Mouse (Mus musculus) thymus, postnatal 36 days (tissue): ENCODE results near the gene Crtc2.
"Not testable (repeated sequence)": the region's sequence is repeated elsewhere in the genome, so short reads cannot be mapped to it uniquely, and the experiment has no call there.

ENCODE experiments used
- DNase-seq, 2 experiments: peaks; one replicate each; pipeline ENCODE4 v3.0.0; 2022; ENCODE audit warnings: mixed read lengths in 2 of 2

The Crtc2 gene

DNA sequence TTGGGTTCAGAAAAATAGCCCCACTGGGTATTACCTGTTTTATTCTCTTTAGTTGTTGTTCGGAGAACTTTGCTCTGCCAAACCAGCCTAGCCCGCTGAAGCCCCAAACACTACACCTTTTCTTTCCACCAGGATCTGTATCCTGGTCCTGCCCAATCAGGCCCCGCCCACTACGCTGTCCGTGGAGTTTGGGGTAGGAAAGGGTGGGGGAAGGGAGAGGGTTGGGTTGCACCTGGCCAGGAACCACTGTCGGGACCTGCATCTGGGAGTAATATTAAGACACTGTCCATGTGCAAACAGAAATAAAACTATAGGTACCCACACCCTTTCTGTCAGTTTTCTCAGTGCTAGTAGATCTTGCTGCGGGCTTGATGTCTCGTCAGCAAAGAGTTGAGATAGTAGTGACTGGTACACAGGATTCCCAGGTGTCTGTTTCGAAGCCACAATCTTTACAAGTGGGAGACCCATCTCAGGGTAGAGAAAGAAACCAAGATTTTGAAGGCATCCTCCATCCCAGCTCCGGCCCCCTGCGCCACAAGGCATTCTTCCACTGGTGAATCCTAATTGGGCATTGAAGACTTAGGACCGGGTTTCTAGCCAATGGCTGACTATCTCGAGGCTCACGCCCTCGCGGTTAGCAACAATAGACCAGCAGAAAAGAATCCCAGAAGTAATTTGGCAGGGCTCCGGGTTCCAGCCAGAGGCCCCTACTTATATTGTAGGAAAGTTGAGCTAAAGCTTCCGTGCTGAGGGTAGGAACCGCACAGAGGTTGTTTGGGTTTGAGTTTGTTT, 10.8 kb upstream of the Crtc2 start, which contains the start of gene Creb3l4:
TSS of gene Creb3l4 (minus strand) at position 529 of the 792 bp plus-strand sequence.
- no peak for DNase-seq

DNA sequence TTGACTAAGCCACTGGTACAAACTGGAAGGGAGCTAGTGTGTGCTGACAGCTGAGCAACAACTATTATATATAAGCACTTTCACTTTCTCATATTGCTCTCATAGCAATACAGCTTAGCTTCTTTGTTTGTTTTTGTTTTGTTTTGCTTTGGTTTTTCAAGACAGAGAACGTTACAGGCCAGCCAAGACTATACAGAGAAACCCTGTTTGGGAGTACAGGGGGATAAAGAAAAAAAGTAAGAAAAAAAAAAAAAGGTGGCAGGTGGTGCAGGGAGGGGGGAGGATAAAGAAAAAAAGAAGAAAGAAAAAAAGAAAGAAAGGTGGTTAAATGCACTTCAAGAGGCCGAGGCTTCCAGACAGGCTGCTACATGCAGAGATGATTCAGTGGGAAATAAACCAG, 8.6 kb upstream of the Crtc2 start:
- DNase-seq, result no peak

DNA sequence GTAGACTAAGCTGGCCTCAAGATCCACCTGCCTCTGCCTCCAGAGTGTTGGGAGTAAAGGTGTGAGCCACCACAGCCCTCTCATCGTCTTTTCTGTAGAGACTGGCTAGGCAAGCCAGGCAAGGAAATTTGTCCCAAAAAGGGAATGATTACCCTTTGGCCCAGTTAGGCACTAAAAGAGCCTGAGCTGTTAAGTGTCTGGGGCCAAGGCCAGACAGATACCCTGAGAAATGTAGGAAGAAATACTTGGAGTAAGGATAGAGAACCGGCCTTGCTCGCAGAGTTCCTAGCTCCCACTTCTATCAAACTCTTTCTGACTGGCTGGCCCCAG, 6.4 kb upstream of the Crtc2 start:
- no peak for DNase-seq

DNA sequence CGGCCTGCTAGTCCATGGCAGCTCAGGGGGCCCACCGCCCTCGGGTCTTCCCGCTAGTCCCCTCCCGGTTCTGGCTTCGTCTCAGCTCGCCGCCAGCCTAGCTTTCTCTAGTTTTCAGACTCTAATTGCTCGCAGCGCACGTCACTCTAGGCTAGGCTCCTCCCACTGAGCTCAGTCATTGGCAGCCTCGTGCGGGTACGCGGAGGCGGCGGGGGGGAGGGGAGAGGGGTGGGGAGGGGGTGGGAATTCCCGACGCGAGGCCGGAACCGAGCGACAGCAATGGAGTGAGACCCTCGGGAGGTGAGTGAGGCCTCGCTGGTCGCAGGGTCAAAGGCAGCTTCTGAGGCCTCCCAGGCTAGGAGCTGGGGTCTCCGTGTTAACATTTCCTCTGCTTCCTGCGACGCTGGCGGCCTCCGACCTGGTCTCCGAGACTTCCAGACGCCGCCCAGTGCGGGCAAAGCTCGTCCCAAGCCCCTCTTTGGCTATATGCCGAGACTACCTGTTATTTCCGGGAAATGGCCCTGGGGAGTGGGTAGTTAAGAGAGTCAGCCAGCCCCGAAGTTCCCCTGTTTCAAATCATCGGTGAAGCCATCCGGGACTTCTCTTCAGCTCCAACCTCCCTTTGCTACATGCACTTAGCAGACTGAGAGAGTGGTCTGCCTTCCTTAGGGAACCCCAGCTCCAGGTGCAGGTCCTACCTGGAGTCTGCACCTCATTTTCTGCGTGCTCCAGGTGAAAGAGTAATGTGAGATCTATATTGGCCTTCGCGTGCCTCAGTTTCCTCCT, 5.8 kb upstream of the Crtc2 start, which contains the start of gene Slc39a1:
TSS of gene Slc39a1 (plus strand) at position 213 of the 786 bp plus-strand sequence.
- peak; percentile 88 to 94 for DNase-seq

DNA sequence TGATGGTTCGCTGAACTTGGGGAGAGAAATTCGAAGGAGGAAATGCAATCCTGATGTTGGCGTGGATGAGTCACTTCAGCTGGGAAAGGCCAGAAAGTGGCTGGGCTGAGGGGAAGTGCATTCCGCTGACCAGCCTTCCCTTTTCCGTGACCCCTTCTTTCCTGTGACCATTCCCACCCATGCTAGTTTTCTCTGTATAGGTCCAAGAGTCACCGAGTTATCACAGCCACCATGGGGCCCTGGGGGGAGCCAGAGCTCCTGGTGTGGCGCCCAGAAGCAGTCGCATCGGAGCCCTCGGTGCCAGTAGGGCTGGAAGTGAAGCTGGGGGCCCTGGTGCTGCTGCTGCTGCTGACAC, 5.2 kb upstream of the Crtc2 start:
- DNase-seq, result peak; percentile 25 to 47

DNA sequence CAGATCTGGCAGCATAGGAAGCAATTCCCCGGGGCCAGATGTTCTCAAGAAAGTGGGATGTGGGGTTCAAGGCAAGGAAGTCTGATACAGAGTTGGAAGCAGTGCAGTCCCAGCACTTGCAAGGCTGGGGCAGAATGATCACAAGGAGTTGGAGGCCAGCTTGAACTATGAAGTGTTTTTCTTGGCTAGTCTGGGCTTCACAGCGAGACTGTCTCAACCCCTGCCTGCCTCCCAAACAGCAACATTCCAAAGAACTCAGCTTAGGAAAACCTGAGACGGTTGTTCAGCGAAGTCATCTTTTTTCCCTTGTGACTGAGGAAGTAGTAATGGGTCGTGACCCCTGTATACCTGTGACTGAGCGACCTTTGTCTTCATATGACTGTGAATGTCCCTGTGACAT, 3.2 kb upstream of the Crtc2 start:
- DNase-seq, result no peak

DNA sequence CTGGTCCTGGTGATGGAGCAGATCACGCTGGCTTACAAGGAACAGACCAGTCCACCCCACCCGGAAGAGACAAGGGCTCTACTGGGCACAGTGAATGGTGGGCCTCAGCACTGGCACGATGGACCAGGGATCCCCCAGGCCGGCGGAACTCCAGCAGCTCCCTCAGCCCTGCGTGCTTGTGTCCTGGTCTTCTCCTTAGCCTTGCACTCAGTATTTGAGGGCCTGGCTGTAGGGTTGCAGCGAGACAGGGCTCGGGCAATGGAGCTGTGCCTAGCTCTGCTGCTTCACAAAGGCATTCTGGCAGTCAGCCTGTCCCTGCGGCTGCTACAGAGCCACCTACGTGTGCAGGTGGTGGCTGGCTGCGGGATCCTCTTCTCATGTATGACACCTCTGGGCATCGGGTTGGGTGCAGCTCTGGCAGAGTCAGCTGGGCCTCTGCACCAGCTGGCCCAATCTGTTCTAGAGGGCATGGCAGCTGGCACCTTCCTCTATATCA, 2.2 kb upstream of the Crtc2 start:
- DNase-seq, result not testable (repeated sequence)

DNA sequence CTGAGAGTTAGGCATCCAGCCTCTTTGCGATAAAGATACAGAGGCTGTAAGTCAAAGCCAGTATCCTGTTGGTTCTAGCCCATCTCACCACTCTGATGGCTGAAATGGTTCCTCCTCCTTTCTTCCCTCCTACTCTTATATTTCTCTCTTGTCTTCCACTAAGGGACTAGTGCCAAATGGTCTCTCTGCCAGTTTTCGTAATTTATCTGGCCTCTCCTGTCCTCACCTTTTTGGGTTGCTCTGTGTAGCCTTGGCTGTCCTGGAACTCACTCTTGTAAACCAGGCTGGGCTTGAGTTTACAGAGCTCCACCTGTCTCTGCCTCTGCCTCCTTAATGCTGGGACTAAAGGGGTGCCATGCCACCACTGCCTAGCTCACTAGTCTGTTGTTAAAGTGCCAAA, 1.3 kb upstream of the Crtc2 start:
- not testable (repeated sequence) for DNase-seq

DNA sequence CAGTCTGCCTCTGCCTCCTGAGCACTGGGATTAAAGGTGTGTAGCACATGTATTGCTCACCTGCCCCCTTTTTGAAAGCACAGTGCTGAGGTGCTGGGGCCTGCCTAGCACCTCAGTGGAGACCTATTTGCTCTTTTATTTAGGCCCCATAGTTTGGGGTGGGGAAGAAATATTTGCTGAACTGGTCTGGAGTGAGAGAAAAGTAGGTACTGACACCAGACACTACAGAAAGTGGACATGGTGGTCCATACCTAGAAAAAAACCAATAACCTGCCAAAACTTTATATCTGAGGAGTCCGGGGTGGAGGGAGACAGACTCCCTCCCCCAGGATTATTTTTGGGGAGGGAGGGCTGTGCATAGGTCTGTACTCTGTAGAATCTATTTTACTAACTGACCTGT, 789 bp upstream of the Crtc2 start:
- not testable (repeated sequence) for DNase-seq

DNA sequence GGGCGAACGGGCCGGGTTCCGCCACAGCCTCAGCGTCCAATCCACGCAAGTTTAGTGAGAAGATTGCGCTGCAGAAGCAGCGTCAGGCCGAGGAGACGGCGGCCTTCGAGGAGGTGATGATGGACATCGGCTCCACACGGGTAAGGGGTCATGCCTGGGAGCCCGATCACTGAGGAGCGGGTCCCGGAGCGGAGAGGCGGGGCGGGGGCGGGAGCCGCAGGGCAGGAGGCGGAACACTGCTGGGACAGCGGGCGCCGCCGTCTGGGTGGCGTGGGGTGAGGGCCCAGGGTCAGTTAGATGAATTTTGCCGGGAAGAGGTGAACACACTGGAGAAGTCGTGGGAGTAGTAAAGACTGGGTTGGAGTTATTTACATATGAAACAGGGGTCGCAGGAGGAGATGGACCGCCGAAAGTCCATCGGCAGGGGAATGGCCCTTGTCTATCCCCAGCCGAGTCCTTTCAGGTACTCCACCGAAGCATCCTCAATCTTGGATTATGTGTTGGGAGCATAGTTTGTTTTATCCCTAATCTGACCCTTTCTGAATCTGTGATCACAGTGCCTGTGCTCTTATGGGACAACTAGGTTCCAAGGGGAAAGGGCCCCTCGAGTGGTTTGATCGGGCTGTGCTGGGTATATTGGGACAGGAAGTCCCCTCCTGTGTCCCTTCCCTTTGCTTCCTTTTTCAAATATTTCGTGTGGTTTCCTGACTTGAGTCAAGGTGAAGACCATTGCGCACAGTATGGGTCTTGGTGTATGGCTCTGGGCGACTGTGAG, 643 bp downstream of the Crtc2 start:
- peak in 1 of 2 experiments; percentile 26 for DNase-seq

DNA sequence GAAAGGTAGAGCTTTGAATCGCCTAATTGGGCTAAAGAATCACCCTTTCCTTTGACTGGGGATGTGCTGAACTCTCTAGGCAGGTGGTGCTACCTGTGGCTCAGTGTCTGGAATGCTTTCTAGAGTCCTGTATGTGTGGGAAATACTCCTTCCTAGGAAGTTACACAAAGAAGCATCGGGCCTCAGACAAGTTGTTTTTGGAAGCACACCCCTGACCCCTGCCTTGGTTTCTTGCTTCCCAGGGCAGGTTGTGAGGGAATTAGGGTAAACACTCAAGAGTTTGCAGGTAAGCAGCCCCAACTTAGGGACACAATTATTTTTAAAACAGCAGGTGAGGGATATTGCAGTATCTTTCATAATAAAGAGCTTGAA, 1.2 kb downstream of the Crtc2 start:
- no peak for DNase-seq

DNA sequence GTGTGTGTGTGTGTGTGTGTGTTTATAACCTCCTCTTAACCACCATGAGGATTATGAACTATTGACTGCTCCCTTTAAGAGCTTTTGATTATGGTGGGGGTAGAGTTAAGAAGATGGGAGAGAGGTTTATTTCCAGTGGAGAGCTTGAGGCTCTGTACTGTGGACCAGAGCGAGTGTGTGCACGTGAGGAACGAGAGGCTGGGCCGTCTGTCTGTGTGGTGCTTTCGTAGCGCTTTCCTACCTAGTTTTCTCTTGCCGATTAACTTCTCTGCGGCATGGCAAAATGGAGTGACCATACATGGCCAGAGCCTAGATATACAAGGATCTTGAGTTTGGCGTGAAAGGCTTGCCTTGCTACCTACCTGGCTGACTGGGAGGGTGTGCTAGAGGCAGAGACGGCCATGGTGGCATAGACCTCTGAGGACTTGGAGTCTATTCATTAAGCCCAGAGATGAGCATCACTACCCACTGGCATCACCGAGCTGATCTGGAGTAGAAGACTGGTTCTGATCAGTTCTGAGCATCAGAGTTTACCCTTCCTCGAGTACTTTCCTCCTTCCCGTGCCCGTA, 1.9 kb downstream of the Crtc2 start:
- no peak for DNase-seq

DNA sequence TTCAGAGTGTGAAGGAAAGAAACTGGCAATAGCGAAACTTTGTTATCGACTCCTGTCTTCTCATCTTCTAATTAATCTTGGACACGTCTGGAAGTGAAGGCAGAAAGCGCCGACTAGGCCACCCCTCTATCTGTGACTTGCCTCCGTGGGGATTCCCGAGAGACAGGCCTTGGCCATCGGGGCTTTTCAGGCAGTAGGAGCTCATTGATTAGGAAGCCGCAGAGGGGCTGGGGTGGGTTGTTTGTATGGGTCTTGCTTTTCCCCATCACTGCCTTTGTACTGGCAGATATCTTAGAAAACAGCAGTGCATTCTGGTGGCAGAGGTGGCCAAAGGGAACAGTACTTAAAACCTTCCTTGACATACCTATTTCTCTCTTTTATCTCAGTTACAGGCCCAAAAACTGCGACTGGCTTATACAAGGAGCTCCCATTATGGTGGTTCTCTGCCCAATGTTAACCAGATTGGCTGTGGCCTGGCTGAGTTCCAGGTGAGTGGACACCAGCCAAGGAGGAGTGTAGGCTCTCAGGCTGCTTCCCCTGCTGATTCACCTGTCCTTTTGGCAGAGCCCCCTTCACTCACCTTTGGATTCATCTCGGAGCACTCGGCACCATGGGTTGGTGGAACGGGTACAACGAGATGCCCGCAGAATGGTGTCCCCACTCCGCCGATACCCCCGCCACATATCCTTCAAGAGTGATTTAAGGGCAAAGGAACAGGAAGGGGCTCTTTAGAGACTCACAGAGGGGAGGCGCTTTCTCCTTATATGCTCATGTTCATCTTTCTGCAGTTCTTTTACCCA, 3.0 kb downstream of the Crtc2 start:
- DNase-seq, result no peak

DNA sequence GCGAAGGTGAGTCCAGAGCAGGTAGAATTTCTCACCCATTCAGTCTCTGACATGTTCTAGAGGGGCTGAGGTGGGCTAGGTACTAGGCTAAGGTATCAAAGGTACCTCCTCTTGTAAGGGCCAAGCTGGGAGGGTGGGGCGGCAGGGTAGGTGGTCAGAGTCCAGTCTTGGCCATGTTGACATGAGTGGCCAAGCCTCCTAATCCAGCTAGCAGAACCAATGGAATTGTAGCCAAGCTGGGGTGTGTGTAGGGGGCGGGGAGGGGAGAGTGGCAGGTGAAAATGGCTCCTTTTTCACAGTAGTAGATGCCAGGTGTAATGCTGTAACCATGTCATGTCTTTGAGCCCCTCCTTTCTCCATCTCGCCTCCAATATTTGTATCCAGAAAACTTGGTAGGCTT, 4.6 kb downstream of the Crtc2 start:
- DNase-seq, result no peak

DNA sequence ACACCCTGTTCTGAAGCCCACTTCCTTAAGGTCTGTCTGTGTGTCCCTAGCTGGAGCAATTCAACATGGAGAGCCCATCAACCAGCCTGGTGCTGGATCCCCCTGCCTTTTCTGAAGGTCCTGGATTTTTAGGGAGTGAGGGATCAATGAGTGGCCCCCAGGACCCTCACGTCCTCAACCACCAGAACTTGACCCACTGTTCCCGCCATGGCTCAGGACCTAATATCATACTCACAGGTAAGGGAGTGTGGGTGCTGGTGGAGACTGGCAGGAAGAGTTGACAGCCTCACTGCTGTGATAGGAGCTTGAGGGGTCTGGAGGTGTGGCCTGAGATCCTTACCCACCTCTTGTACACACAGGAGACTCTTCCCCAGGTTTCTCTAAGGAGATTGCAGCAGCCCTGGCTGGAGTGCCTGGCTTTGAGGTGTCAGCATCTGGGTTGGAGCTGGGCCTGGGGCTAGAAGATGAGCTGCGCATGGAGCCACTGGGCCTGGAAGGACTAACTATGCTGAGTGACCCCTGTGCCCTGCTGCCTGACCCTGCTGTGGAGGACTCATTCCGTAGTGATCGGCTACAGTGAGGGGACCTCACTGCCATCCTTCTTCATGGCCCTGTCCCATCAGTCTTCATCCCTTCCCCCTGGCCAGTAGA, 9.3 kb downstream of the Crtc2 start:
- no peak for DNase-seq

DNA sequence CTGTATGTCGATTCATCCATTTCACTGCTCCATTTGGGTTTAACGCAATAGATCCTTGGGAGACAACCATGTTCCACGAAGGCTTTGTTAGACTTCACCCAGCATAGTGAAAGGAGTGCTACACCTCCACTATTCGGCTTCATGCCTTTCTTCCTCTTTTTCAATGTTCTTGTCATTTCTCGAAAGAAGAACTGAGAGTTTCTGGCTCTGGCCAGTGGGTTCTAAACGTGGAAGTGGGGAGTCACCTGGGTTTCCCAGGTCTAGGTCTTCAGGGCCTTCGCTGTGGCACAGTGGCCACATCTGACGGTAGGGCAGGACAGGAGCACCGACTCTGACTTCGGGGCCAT, 10.7 kb downstream of the Crtc2 start:
- no peak for DNase-seq

DNA sequence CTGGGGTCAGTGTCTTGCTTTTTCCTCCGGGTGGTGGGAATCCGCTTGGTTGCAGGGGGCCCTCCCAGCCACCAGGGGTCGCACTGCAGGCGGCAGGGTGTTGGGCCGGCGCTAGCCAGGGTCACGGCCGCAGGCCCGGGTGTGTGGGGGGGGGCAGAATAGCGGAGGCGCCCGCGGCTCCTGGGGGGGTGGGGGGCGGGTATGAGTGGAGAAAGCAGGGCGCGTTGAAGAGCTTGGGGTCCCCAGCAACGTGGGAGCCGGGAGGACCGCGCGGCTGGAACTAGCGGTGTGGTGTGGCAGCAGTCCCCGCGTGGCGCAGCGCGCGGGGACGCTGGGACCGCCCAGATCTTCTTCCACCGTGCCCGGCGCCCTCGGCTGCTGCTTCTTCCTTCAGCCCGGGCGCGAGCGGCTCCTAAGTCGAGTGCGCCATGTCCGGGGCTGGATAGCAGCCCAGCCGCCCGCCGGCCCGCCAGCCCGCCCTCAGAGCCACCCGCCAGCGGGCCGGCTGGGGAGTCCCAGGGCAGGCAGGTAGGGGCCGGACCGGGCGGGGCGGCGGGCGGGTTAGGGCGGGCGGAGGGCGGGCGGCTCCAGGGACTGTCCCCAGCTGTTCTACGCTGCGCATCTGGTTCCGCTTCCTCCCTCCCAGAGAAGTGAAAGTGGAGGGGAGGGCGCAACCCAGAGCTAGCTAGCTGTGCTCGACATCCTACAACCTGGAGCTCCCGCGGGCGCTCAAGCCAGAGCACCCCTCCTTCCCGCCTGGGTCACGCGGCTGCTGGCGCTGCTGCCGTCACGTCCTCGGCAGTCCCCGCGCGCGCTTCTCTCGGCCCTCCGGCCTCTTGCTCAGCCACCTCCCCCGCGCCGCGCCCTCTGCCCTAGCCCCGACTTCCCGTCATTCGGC, 11.3 kb downstream of the Crtc2 start, which contains the start of gene Dennd4b:
TSS of gene Dennd4b (plus strand) at position 152 of the 898 bp plus-strand sequence.
- peak; percentile 89 to 91 for DNase-seq

DNA sequence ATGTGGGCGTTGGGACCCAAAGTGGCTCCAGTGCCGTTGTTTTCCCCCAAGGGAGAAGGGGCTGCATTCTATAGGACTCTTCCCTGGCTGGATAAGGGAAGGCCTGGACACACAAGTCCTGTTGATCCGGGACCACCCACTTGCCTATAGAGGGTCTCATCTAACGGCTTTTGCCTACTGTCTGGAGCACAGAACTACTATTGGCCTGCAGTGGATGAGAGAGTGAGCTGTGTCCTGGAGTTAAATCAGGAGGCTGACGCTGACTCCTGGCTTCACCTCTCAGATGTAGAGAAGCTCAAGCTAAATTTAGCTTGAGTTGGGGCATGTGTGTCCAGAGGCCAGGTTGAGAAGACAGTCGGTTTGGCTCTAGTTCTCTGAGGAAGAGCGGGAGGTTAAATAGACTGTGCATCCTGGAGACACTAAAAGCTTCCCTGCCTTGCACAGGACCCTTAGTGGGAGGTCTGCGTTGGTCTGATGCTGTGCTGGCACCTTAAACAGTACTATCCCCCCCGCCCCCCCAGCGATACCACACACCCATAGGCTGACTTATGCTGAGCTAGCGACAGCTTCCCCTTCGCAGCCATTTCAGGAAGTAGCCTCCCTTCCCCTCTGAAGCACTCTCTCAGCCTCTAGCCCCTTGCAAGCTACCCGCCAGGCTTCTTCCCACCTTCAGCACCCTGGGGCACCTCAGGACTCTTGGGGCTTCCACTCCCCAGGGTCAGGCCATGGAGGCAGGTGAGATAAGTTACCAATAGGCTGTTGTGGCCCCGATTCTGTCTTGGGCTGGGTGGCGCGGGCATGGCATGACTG, 12.2 kb downstream of the Crtc2 start:
- peak; percentile 63 to 68 for DNase-seq
